ENCODE assay signal across 24 mouse cellular contexts in genomic region chr1:151151089-151151488, GRCm38 (mm10). TPM values are rescaled to one million over a fixed set of nuclear protein-coding genes. Genes with fewer than 3 reads are reported as not detected.
"Had no signal": no experiment of that assay in that cellular context is flagged by ENCODE, and none has a peak within 500 bp of the region (broad histone marks: within the 10 kb centered on the region; RNA-seq: fewer than 3 reads in every experiment).

No protein-coding gene starts in this region.

- H3K36me3 ChIP-seq: lung, embryonic 15.5 days; midbrain, embryonic 13.5 days; midbrain, embryonic 15.5 days; neural tube, embryonic 12.5 days; stomach, embryonic 15.5 days had no signal

- H3K27ac ChIP-seq: lung, embryonic 15.5 days; macrophage; midbrain, embryonic 13.5 days; midbrain, embryonic 15.5 days; neural tube, embryonic 12.5 days; stomach, embryonic 15.5 days; stomach, postnatal 0 days had no signal

- H3K9me3 ChIP-seq: lung, embryonic 15.5 days; midbrain, embryonic 13.5 days; midbrain, embryonic 15.5 days; neural tube, embryonic 12.5 days; stomach, embryonic 15.5 days had no signal

- H3K27me3 ChIP-seq: lung, embryonic 15.5 days; megakaryocyte, embryonic 14.5 days; midbrain, embryonic 13.5 days; midbrain, embryonic 15.5 days; neural tube, embryonic 12.5 days; stomach, embryonic 15.5 days had no signal

- H3K4me1 ChIP-seq: lung, embryonic 15.5 days; megakaryocyte, embryonic 14.5 days; midbrain, embryonic 15.5 days; neural tube, embryonic 12.5 days; stomach, embryonic 15.5 days had no signal

- DNase-seq: lung, postnatal 14 days; lung, postnatal 36 days; right cerebral cortex, postnatal 14 days; thymus, adult 2 months; thymus, postnatal 25 days; thymus, postnatal 4 days had no signal

- H3K4me2 ChIP-seq: lung, embryonic 15.5 days; midbrain, embryonic 11.5 days; midbrain, embryonic 13.5 days; midbrain, embryonic 15.5 days; neural tube, embryonic 12.5 days; stomach, embryonic 15.5 days had no signal

- H3K4me3 ChIP-seq: lung, embryonic 15.5 days; megakaryocyte, embryonic 14.5 days; midbrain, embryonic 13.5 days; midbrain, embryonic 15.5 days; neural tube, embryonic 12.5 days; stomach, embryonic 15.5 days had no signal

- ATAC-seq: lung, postnatal 0 days; midbrain, embryonic 13.5 days; midbrain, embryonic 15.5 days had no signal

- H3K9ac ChIP-seq: lung, embryonic 15.5 days; midbrain, embryonic 13.5 days; midbrain, embryonic 15.5 days; neural tube, embryonic 12.5 days; stomach, embryonic 15.5 days had no signal

RNA-seq across cellular contexts. Expression of gene Gm47985, which starts 31.2 kb away (rescaled TPM):
- total RNA-seq: midbrain, postnatal 0 days; monocyte, adult 5-6 weeks; neutrophil, adult 5-6 weeks had no signal
- polyA plus RNA-seq: lung, embryonic 15.5 days; macrophage; midbrain, embryonic 15.5 days; midbrain, postnatal 0 days; neural tube, embryonic 14.5 days; stomach, postnatal 0 days; urinary bladder, adult 2 months had no signal

RNA-seq across cellular contexts. Expression of gene Gm8947, which starts 41.1 kb away (rescaled TPM):
- total RNA-seq: midbrain, postnatal 0 days; monocyte, adult 5-6 weeks; neutrophil, adult 5-6 weeks had no signal
- polyA plus RNA-seq: lung, postnatal 0 days; macrophage; midbrain, embryonic 13.5 days; midbrain, embryonic 15.5 days; midbrain, postnatal 0 days; neural tube, embryonic 14.5 days; thymus, adult 2 months; urinary bladder, adult 2 months had no signal

RNA-seq across cellular contexts. Expression of gene Gm47995, which starts 47.2 kb away (rescaled TPM):
- total RNA-seq: megakaryocyte progenitor cell, adult 5-6 weeks; midbrain, postnatal 0 days; monocyte, adult 5-6 weeks; neutrophil, adult 5-6 weeks had no signal
- polyA plus RNA-seq: lung, embryonic 15.5 days; macrophage; midbrain, embryonic 11.5 days; midbrain, embryonic 13.5 days; midbrain, embryonic 15.5 days; midbrain, postnatal 0 days; neural tube, embryonic 14.5 days; stomach, postnatal 0 days; thymus, adult 2 months; urinary bladder, adult 2 months had no signal

RNA-seq across cellular contexts. Expression of gene 3110040M04Rik, which starts 52.8 kb away (rescaled TPM):
- total RNA-seq: megakaryocyte progenitor cell, adult 5-6 weeks; midbrain, postnatal 0 days; monocyte, adult 5-6 weeks; neutrophil, adult 5-6 weeks had no signal
- polyA plus RNA-seq: lung, embryonic 15.5 days; lung, postnatal 0 days; macrophage; midbrain, embryonic 13.5 days; midbrain, embryonic 15.5 days; midbrain, postnatal 0 days; neural tube, embryonic 12.5 days; neural tube, embryonic 14.5 days; spleen, adult 2 months; stomach, postnatal 0 days; testis, adult 2 months; thymus, adult 2 months; urinary bladder, adult 2 months had no signal

RNA-seq across cellular contexts. Expression of gene Gm47996, which starts 58.8 kb away (rescaled TPM):
- total RNA-seq: megakaryocyte progenitor cell, adult 5-6 weeks; midbrain, postnatal 0 days; monocyte, adult 5-6 weeks; neutrophil, adult 5-6 weeks had no signal
- polyA plus RNA-seq: lung, embryonic 15.5 days; lung, postnatal 0 days; macrophage; midbrain, embryonic 11.5 days; midbrain, embryonic 13.5 days; midbrain, embryonic 15.5 days; midbrain, postnatal 0 days; neural tube, embryonic 12.5 days; neural tube, embryonic 14.5 days; stomach, embryonic 15.5 days; stomach, postnatal 0 days; thymus, adult 2 months; urinary bladder, adult 2 months had no signal
